Mouse (Mus musculus) lung, embryonic 16.5 days (tissue): ENCODE results near the gene Rars. TPM values are rescaled to one million over a fixed set of nuclear protein-coding genes. Genes with fewer than 3 reads are reported as not detected.

Experiments
- ATAC-seq: fragments of 200-750 bp; cut with Nextera tagmentation; 2 replicates; pipeline ENCODE4 v1.8.0; 2017; ENCODE audit warnings: low read depth, mild to moderate bottlenecking, moderate library complexity
- H3K27ac ChIP-seq: fragments of 300-500 bp; sonication (generic); 2 replicates; pipeline ENCODE4 v1.5.1; 2014; ENCODE audit warnings: mild to moderate bottlenecking, control low read depth, low read length
- H3K27me3 ChIP-seq: fragments of 300-500 bp; sonication (generic); 2 replicates; pipeline ENCODE4 v1.6.1; 2014; ENCODE audit warnings: low read depth, low read length, mixed read lengths; ENCODE audit not compliant: control insufficient read depth, insufficient read depth
- H3K36me3 ChIP-seq: fragments of 300-500 bp; sonication (generic); 2 replicates; pipeline ENCODE4 v1.6.1; 2014; ENCODE audit warnings: low read length; ENCODE audit not compliant: control insufficient read depth, insufficient read depth
- H3K4me1 ChIP-seq: fragments of 300-500 bp; sonication (generic); replicated peaks from 2 replicates; pipeline ENCODE4 v1.6.1; 2014; ENCODE audit warnings: low read length, mixed read lengths; ENCODE audit not compliant: control insufficient read depth, insufficient read depth
- H3K4me2 ChIP-seq: fragments of 300-500 bp; sonication (generic); 2 replicates; pipeline ENCODE4 v1.6.1; 2014; ENCODE audit warnings: low read depth, low read length, control low read depth
- H3K4me3 ChIP-seq: fragments of 300-500 bp; sonication (generic); 2 replicates; pipeline ENCODE4 v1.5.1; 2014; ENCODE audit warnings: mild to moderate bottlenecking, low read length, control low read depth
- H3K9ac ChIP-seq: fragments of 300-500 bp; sonication (generic); 2 replicates; pipeline ENCODE4 v1.6.1; 2014; ENCODE audit warnings: low read length, control low read depth
- H3K9me3 ChIP-seq: fragments of 300-500 bp; sonication (generic); 2 replicates; pipeline ENCODE4 v1.6.1; 2016; ENCODE audit warnings: low read length; ENCODE audit not compliant: control insufficient read depth
- WGBS: fragments of 180-500 bp; shearing (Covaris S2); extraction: QIAGEN DNeasy Blood & Tissue Kit; methylation state at CpG from one replicate; pipeline ENCODE4 v1.1.7; 2014; 5-methylcytosine and 5-hydroxymethylcytosine counted together
- microRNA counts: library from miRNA; unstranded; fragments of <30 nt; microRNA quantifications from one replicate; lab custom pipeline; 2016
- microRNA-seq: library from miRNA; unstranded; fragments of <30 nt; microRNA quantifications from one replicate; pipeline ENCODE4, GENCODE M21; 2016
- polyA plus RNA-seq: library from polyadenylated mRNA; unstranded; fragments of >200 nt; fragmentation: Nextera tagmentation; extraction: Ambion mirVana; gene quantifications from 2 replicates; pipeline ENCODE4 v1.2.1, GENCODE M21; 2015

Rars gene
- polyA plus RNA-seq, 1 experiment from 2014 or later = 74.9 TPM

- Histone ChIP-seq H3K4me1 (peaks cover 10% of the 10 kb centered on the region), H3K9ac (no peak overlapping the region), H3K4me3 (no peak overlapping the region), H3K9me3 (no peaks in the 10 kb centered on the region), H3K27ac (no peak overlapping the region), H3K27me3 (no peaks in the 10 kb centered on the region), H3K36me3 (no peaks in the 10 kb centered on the region), H3K4me2 (no peak overlapping the region)
- no peak for ATAC-seq
- WGBS = 75% methylated on average over 5 of the region's 5 CpGs
These were observed 67.5 kb downstream of the Rars start for GRCm38 (mm10) chr11:35766845-35767244.

- H3K36me3 ChIP-seq = no peaks in the 10 kb centered on the region
- H3K4me2 ChIP-seq = no peak overlapping the region
- H3K27ac ChIP-seq = no peak overlapping the region
- no peaks in the 10 kb centered on the region for H3K27me3 ChIP-seq
- ATAC-seq = no peak
- peaks cover 5% of the 10 kb centered on the region; the same call in 1 of the 2 replicates for H3K4me1 ChIP-seq
- 90% methylated on average over 4 of the region's 4 CpGs for WGBS
- no peaks in the 10 kb centered on the region for H3K9me3 ChIP-seq
- no peak overlapping the region for H3K4me3 ChIP-seq
- no peak overlapping the region for H3K9ac ChIP-seq
These were observed 73.7 kb downstream of the Rars start for GRCm38 (mm10) chr11:35760627-35761003.

DNA sequence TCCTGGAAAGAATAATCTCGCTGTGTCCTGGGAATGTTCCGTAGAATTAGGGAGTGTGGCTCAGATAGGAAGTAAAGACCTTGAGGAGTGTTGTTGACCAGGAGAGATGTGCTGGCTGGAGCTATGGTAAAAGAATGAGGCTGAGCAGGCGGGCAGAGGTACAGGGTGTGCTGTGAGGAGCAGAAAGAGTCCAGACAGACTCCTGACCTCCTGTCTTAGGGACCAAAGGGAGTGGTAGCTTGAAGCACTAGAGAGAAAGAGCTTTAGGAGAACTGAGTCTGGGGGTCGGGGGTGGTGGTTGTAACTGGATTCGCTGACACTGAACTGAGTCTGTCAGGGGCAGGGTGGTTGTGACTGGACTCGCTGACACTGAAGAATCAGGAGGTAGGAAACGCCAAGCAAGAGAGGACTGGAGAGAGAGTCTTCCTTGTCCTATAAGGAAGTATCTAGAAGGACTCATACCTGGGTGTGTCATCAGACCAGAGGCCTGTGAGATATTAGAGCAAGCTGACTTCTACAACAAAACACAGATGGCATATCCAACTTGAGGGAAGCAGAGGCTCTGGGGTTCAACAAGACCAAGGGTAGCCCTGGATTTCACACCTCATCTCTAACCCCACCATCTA, 74.2 kb downstream of the Rars start:
- no peak overlapping the region for H3K9ac ChIP-seq
- no peaks in the 10 kb centered on the region for H3K27me3 ChIP-seq
- H3K4me2 ChIP-seq = no peak overlapping the region
- peaks cover 5% of the 10 kb centered on the region; the same call in 1 of the 2 replicates for H3K4me1 ChIP-seq
- no peaks in the 10 kb centered on the region for H3K36me3 ChIP-seq
- H3K4me3 ChIP-seq = no peak overlapping the region
- WGBS = 76% methylated on average over 7 of the region's 7 CpGs
- no peak for ATAC-seq
- no peak overlapping the region for H3K27ac ChIP-seq
- H3K9me3 ChIP-seq = no peaks in the 10 kb centered on the region

MicroRNA genes within 50 kb of the gene (microRNA counts, 519-probe panel; counts per million panel counts)
- microRNA mmu-miR-103 (lab: Ali Mortazavi, UCI) = 4,353 counts per million, percentile 88 among the panel's probes with 10 or more counts

Small RNAs within 50 kb of the gene (microRNA-seq; reads per million reads assigned to microRNA genes)
- 5.5 reads per million, percentile 18 among the genes with 10 or more reads in this experiment for gene Mir103-1

Other genes starting within 250 kb of the Rars start
- 11.8 and 13.2 TPM in 2 replicates for gene Pank3, start 65.0 kb downstream of the Rars start, polyA plus RNA-seq
- not detected in 2 replicates for gene Fbll1, start 35.6 kb downstream of the Rars start, polyA plus RNA-seq
- 7.8 and 9.9 TPM in 2 replicates for gene Wwc1, start 146.0 kb upstream of the Rars start, polyA plus RNA-seq